Mouse (Mus musculus) right cerebral cortex, adult 2 months (tissue): Measurements from ENCODE around the gene St6galnac4.

Experiments used
- DNase-seq, 2 experiments: peaks; one replicate each; pipeline ENCODE4 v3.0.0; 2021 to 2022; ENCODE audit warnings: low spot score in 2 of 2

St6galnac4 gene

GRCm38 (mm10) chr2:32627266-32628043 lies 40.6 kb downstream of the St6galnac4 start:
- no peak for DNase-seq

- DNase-seq, result no peak
Measured at GRCm38 (mm10) chr2:32628044-32628550, 41.2 kb downstream of the St6galnac4 start.

GRCm38 (mm10) chr2:32628729-32629128 lies 41.8 kb downstream of the St6galnac4 start:
- DNase-seq, result peak; percentile 54 to 77

- DNase-seq, result peak; percentile 44 to 55
Measured at GRCm38 (mm10) chr2:32629276-32629976, 42.5 kb downstream of the St6galnac4 start.

- DNase-seq, result no peak
Measured at GRCm38 (mm10) chr2:32630036-32630435, 43.1 kb downstream of the St6galnac4 start.

- DNase-seq, result no peak
Measured at GRCm38 (mm10) chr2:32631046-32631445, 44.2 kb downstream of the St6galnac4 start.

- peak; percentile 84 to 89 for DNase-seq
Measured at GRCm38 (mm10) chr2:32631737-32632394, 45.0 kb downstream of the St6galnac4 start.

- no peak for DNase-seq
Measured at GRCm38 (mm10) chr2:32633660-32634059, 46.8 kb downstream of the St6galnac4 start.

GRCm38 (mm10) chr2:32634277-32635105 lies 47.6 kb downstream of the St6galnac4 start:
- no peak for DNase-seq

- DNase-seq, result no peak
Measured at GRCm38 (mm10) chr2:32636617-32637016, 49.7 kb downstream of the St6galnac4 start.

- no peak for DNase-seq
Measured at GRCm38 (mm10) chr2:32637778-32638281, 50.9 kb downstream of the St6galnac4 start.

- no peak for DNase-seq
Measured at GRCm38 (mm10) chr2:32639632-32640031, 52.7 kb downstream of the St6galnac4 start.

- no peak for DNase-seq
Measured at GRCm38 (mm10) chr2:32640550-32641051, 53.7 kb downstream of the St6galnac4 start.

- DNase-seq, result no peak
Measured at GRCm38 (mm10) chr2:32641810-32642209, 54.9 kb downstream of the St6galnac4 start.

- no peak for DNase-seq
Measured at GRCm38 (mm10) chr2:32642813-32643212, 55.9 kb downstream of the St6galnac4 start.

GRCm38 (mm10) chr2:32644083-32644482 lies 57.2 kb downstream of the St6galnac4 start:
- no peak for DNase-seq

- no peak for DNase-seq
Measured at GRCm38 (mm10) chr2:32644799-32645475, 58.0 kb downstream of the St6galnac4 start.

- no peak for DNase-seq
Measured at GRCm38 (mm10) chr2:32645647-32646046, 58.8 kb downstream of the St6galnac4 start.

- no peak for DNase-seq
Measured at GRCm38 (mm10) chr2:32646379-32647056, 59.6 kb downstream of the St6galnac4 start, which contains the start of gene Eng. Eng (plus strand) TSS chr2:32646595.

- DNase-seq, result no peak
Measured at GRCm38 (mm10) chr2:32647366-32647765, 60.5 kb downstream of the St6galnac4 start.
